ENCODE assay signal across 21 mouse cellular contexts in genomic region chr3:145785244-145785643, GRCm38 (mm10). TPM values are rescaled to one million over a fixed set of nuclear protein-coding genes. Genes with fewer than 3 reads are reported as not detected.
A peak's percentile ranks its signal among the peaks of the same experiment; 100 is the strongest.
DNase-seq lines count a peak whose midpoint lies in the region; ATAC-seq and TF ChIP-seq lines count a peak whose summit lies in the region.
"Had no signal": no experiment of that assay in that cellular context is flagged by ENCODE, and none has a peak within 500 bp of the region (broad histone marks: within the 10 kb centered on the region; RNA-seq: fewer than 3 reads in every experiment).

No protein-coding gene starts in this region.

- H3K4me1 ChIP-seq in kidney, embryonic 14.5 days (ENCODE audit: control insufficient read depth, insufficient read depth, low read length): peaks cover 15% of the 10 kb centered on the region; the same call in 1 of the 2 replicates
- peaks cover 36% of the 10 kb centered on the region for H3K4me1 ChIP-seq in kidney, embryonic 16.5 days (ENCODE audit: insufficient read depth, low read length)
- peaks cover 12% of the 10 kb centered on the region for H3K4me1 ChIP-seq in kidney, adult 2 months (ENCODE audit: control insufficient read depth, insufficient read depth, low read length)
- H3K4me1 ChIP-seq: forebrain, embryonic 12.5 days had no signal

- WGBS in kidney, embryonic 14.5 days: 23% methylated on average over 7 of the region's 7 CpGs
- WGBS in kidney, embryonic 16.5 days: 25% methylated on average over 7 of the region's 7 CpGs
- 51% methylated on average over 7 of the region's 7 CpGs for WGBS in kidney, adult 2 months

- H3K36me3 ChIP-seq in kidney, embryonic 14.5 days (ENCODE audit: control insufficient read depth, insufficient read depth, low read length): no peaks in the 10 kb centered on the region
- no peaks in the 10 kb centered on the region for H3K36me3 ChIP-seq in kidney, embryonic 16.5 days (ENCODE audit: insufficient read depth, low read length)
- no peaks in the 10 kb centered on the region for H3K36me3 ChIP-seq in kidney, adult 2 months (ENCODE audit: control insufficient read depth, insufficient read depth, low read length)
- H3K36me3 ChIP-seq: embryonic facial prominence, embryonic 13.5 days; embryonic facial prominence, embryonic 15.5 days; forebrain, embryonic 10.5 days; forebrain, embryonic 12.5 days had no signal

- H3K27me3 ChIP-seq in kidney, embryonic 14.5 days (ENCODE audit: control insufficient read depth, insufficient read depth, low read length): no peaks in the 10 kb centered on the region
- H3K27me3 ChIP-seq in kidney, embryonic 16.5 days (ENCODE audit: insufficient read depth, low read length): no peaks in the 10 kb centered on the region
- H3K27me3 ChIP-seq in kidney, adult 2 months (replicated peaks; ENCODE audit: control insufficient read depth, insufficient read depth, low read length): no peaks in the 10 kb centered on the region
- H3K27me3 ChIP-seq: embryonic facial prominence, embryonic 13.5 days; embryonic facial prominence, embryonic 15.5 days; forebrain, embryonic 12.5 days had no signal

- H3K27ac ChIP-seq in kidney, embryonic 14.5 days (ENCODE audit: low read depth, low read length): peak overlapping the region; percentile 8; the same call in 1 of the 2 replicates
- peak overlapping the region; percentile 37; the same call in 1 of the 2 replicates for H3K27ac ChIP-seq in kidney, embryonic 16.5 days (ENCODE audit: low read length)
- H3K27ac ChIP-seq in kidney, adult 2 months (ENCODE audit: insufficient read depth, low read depth, low read length): no peak overlapping the region
- H3K27ac ChIP-seq: embryonic facial prominence, embryonic 13.5 days; embryonic facial prominence, embryonic 15.5 days; forebrain, embryonic 10.5 days; forebrain, embryonic 12.5 days had no signal

- no peak overlapping the region for H3K4me2 ChIP-seq in kidney, embryonic 14.5 days (replicated peaks; ENCODE audit: low read depth, low read length)
- H3K4me2 ChIP-seq in kidney, embryonic 16.5 days (replicated peaks; ENCODE audit: low read depth, low read length): no peak overlapping the region
- H3K4me2 ChIP-seq: embryonic facial prominence, embryonic 13.5 days; embryonic facial prominence, embryonic 15.5 days; forebrain, embryonic 12.5 days had no signal

- no peak for DNase-seq in kidney, adult 11 months
- no peak for DNase-seq in kidney, adult 2 months
- DNase-seq: adrenal gland, adult 2 months; adrenal gland, postnatal 10 days; adrenal gland, postnatal 25 days; cerebellum, adult 11 months; cerebellum, adult 18-20 months; cerebellum, adult 8-10 months; cerebellum, adult 9-11 months; cerebellum, postnatal 14 days; cerebellum, postnatal 36 days; embryo, embryonic 11 days had no signal

- ATAC-seq in kidney, embryonic 14.5 days (ENCODE audit: low FRiP score, low TSS enrichment): peak; percentile 21
- ATAC-seq in kidney, embryonic 16.5 days (ENCODE audit: low FRiP score, low TSS enrichment): no peak
- ATAC-seq: forebrain, embryonic 14.5 days; forebrain, embryonic 16.5 days had no signal

- no peak for TF ChIP-seq POLR2A in kidney, adult 2 months (IDR thresholded peaks at IDR 0.05; ENCODE audit: low read depth, low read length)

- H3K4me3 ChIP-seq in kidney, embryonic 14.5 days (ENCODE audit: low read length): no peak overlapping the region
- H3K4me3 ChIP-seq in kidney, embryonic 16.5 days (ENCODE audit: low read length): no peak overlapping the region
- no peak overlapping the region for H3K4me3 ChIP-seq in kidney, adult 2 months (ENCODE audit: insufficient read depth, low read depth, low read length)
- H3K4me3 ChIP-seq: embryonic facial prominence, embryonic 13.5 days; embryonic facial prominence, embryonic 15.5 days; erythroblast, embryonic 14.5 days; forebrain, embryonic 10.5 days; forebrain, embryonic 12.5 days had no signal

- H3K9me3 ChIP-seq in kidney, embryonic 14.5 days (ENCODE audit: control insufficient read depth, low read length): no peaks in the 10 kb centered on the region
- H3K9me3 ChIP-seq in kidney, embryonic 16.5 days (ENCODE audit: low read length): no peaks in the 10 kb centered on the region
- H3K9me3 ChIP-seq: embryonic facial prominence, embryonic 13.5 days; embryonic facial prominence, embryonic 15.5 days; forebrain, embryonic 10.5 days; forebrain, embryonic 12.5 days had no signal

- no peak for TF ChIP-seq CTCF in kidney, adult 2 months (conservative IDR thresholded peaks at IDR 0.05; ENCODE audit: insufficient read depth, insufficient read length, low read depth, low read length)

- no peak overlapping the region for H3K9ac ChIP-seq in kidney, embryonic 14.5 days (ENCODE audit: low read depth, low read length)
- no peak overlapping the region for H3K9ac ChIP-seq in kidney, embryonic 16.5 days (replicated peaks; ENCODE audit: low read length)
- H3K9ac ChIP-seq: embryonic facial prominence, embryonic 13.5 days; embryonic facial prominence, embryonic 15.5 days; forebrain, embryonic 12.5 days had no signal

RNA-seq across cellular contexts. Expression of gene Ddah1, which starts 26.8 kb away (rescaled TPM):
- 63.2 and 65.5 TPM in 2 replicates for polyA plus RNA-seq in kidney, embryonic 14.5 days (2014; fragmentation: Nextera tagmentation; extraction: Ambion mirVana)
- 73.5 and 76.7 TPM in 2 replicates for polyA plus RNA-seq in kidney, embryonic 16.5 days (2015; fragmentation: Nextera tagmentation; extraction: Ambion mirVana)
- polyA plus RNA-seq in kidney, adult 2 months (2012; rRNA removed): 143 and 159 TPM in 2 replicates
